Mouse (Mus musculus) stomach, embryonic 15.5 days (tissue): ENCODE data around the gene Brk1. TPM values are rescaled to one million over a fixed set of nuclear protein-coding genes. Genes with fewer than 3 reads are reported as not detected.

Experiments
- ATAC-seq: fragments of 200-750 bp; cut with Nextera tagmentation; 2 replicates; pipeline ENCODE4 v1.8.0; 2017; ENCODE audit warnings: low read depth, moderate number of reproducible peaks, moderate TSS enrichment; ENCODE audit not compliant: insufficient read depth, low FRiP score
- H3K27ac ChIP-seq: fragments of 300-500 bp; sonication (generic); 2 replicates; pipeline ENCODE4 v1.5.1; 2015; ENCODE audit warnings: mild to moderate bottlenecking, inconsistent platforms
- H3K27me3 ChIP-seq: fragments of 300-500 bp; sonication (generic); replicated peaks from 2 replicates; pipeline ENCODE4 v1.6.1; 2015; ENCODE audit warnings: inconsistent platforms
- H3K36me3 ChIP-seq: fragments of 300-500 bp; sonication (generic); 2 replicates; pipeline ENCODE4 v1.6.1; 2015; ENCODE audit warnings: inconsistent platforms
- H3K4me1 ChIP-seq: fragments of 300-500 bp; sonication (generic); 2 replicates; pipeline ENCODE4 v1.6.1; 2015; ENCODE audit warnings: inconsistent platforms
- H3K4me2 ChIP-seq: fragments of 300-500 bp; sonication (generic); 2 replicates; pipeline ENCODE4 v1.6.1; 2015; ENCODE audit warnings: mild to moderate bottlenecking, inconsistent platforms
- H3K4me3 ChIP-seq: fragments of 300-500 bp; sonication (generic); replicated peaks from 2 replicates; pipeline ENCODE4 v1.5.1; 2015; ENCODE audit warnings: inconsistent platforms
- H3K9ac ChIP-seq: fragments of 300-500 bp; sonication (generic); 2 replicates; pipeline ENCODE4 v1.6.1; 2015; ENCODE audit warnings: inconsistent platforms
- H3K9me3 ChIP-seq: fragments of 300-500 bp; sonication (generic); 2 replicates; pipeline ENCODE4 v1.6.1; 2016; ENCODE audit warnings: inconsistent platforms
- WGBS: fragments of 180-500 bp; shearing (Covaris S2); methylation state at CpG from one replicate; pipeline ENCODE4 v1.1.7; 2015; 5-methylcytosine and 5-hydroxymethylcytosine counted together
- polyA plus RNA-seq: library from polyadenylated mRNA; unstranded; fragments of >200 nt; fragmentation: Nextera tagmentation; extraction: Ambion mirVana; gene quantifications from 2 replicates; pipeline ENCODE4 v1.2.1, GENCODE M21; 2015

The Brk1 gene
- polyA plus RNA-seq, 1 experiment from 2014 or later = 202 TPM

DNA sequence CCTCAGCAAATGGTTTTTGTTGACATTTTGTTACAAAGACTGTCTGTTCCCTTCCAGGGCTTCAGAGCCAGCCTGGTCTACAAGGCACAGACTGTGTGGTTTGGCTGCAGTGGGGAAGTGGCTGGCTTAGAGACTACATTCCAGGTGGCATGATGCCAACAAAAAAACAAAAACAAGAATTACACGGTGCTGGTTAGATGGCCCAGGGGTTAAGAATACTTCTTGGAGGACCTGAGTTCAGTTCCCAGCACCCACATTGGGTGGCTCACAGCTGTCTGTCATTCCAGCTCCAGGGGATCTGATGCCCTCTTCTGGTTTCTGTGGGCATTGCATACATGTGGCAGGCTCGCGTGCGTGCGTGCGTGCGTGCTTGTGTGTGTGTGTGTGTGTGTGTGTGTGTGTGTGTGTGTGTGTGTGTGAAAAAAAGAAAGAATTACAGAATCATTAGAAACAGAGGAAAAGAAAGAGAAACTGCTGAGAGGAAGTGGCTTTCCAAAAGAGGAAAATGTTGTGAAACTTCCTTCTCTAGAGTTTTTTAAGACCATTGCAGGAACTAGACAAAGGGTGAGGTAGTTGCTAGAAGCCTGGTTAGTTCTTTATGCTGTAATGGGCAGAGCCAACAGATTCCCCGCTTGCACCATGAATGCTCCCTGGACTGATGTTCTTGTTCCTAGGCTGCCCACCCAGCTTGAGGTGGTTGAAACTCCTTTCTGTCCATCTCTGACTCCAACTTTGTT is 58.6 kb downstream of the Brk1 start:
- Histone ChIP-seq H3K36me3 (no peaks in the 10 kb centered on the region), H3K27me3 (no peaks in the 10 kb centered on the region), H3K9ac (no peak overlapping the region), H3K4me3 (no peak overlapping the region), H3K9me3 (no peaks in the 10 kb centered on the region), H3K4me2 (no peak overlapping the region), H3K4me1 (peaks cover 12% of the 10 kb centered on the region; the same call in 1 of the 2 replicates), H3K27ac (no peak overlapping the region)
- 92% methylated on average over 8 of the region's 8 CpGs for WGBS
- no peak for ATAC-seq

DNA sequence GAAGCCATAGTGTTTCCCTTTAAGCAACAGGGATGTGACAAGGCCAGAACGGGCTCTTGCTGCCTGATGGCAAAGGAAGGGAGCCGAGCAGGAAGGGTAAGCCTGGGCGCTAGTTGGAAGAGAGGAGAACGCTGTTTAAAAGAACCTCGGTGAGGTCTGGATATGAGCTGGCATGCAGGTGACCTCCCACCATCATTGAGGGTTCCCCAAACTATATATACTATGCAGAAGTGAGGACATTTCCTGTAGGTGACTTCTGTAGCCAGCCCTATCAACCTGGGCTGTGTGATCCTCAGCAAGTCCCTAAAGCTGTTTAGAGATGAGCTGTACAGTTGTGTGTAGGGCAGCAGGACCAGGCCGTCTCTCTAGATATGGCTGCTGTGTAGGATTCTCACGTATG is 59.7 kb downstream of the Brk1 start:
- H3K36me3 ChIP-seq = no peaks in the 10 kb centered on the region
- no peak overlapping the region for H3K4me2 ChIP-seq
- H3K4me1 ChIP-seq = peaks cover 17% of the 10 kb centered on the region
- 86% methylated on average over 7 of the region's 7 CpGs for WGBS
- no peak overlapping the region for H3K27ac ChIP-seq
- no peaks in the 10 kb centered on the region for H3K27me3 ChIP-seq
- no peak for ATAC-seq
- no peak overlapping the region for H3K9ac ChIP-seq
- no peak overlapping the region for H3K4me3 ChIP-seq
- H3K9me3 ChIP-seq = no peaks in the 10 kb centered on the region

Other genes with a start within 250 kb of the Brk1 start
- gene Tada3, start 226.9 kb upstream of the Brk1 start, polyA plus RNA-seq = 44.1 and 44.2 TPM in 2 replicates
- 362 and 387 TPM in 2 replicates for gene Arpc4, start 226.7 kb upstream of the Brk1 start, polyA plus RNA-seq
- 2.9 and 3.2 TPM in 2 replicates for gene Ttll3, start 215.5 kb upstream of the Brk1 start, polyA plus RNA-seq
- gene Rpusd3, start 185.4 kb upstream of the Brk1 start, polyA plus RNA-seq = 15.9 and 20.8 TPM in 2 replicates
- gene Cidec, start 169.0 kb upstream of the Brk1 start, polyA plus RNA-seq = 2.3 and 3.8 TPM in 2 replicates
- 84.2 and 91.1 TPM in 2 replicates for gene Jagn1, start 162.2 kb upstream of the Brk1 start, polyA plus RNA-seq
- gene Il17re, start 146.3 kb upstream of the Brk1 start, polyA plus RNA-seq = 16.8 and 18.2 TPM in 2 replicates
- gene Il17rc, start 133.3 kb upstream of the Brk1 start, polyA plus RNA-seq = 26.4 and 26.7 TPM in 2 replicates
- 23.2 and 23.3 TPM in 2 replicates for gene Creld1, start 121.5 kb upstream of the Brk1 start, polyA plus RNA-seq
- gene Prrt3, start 102.8 kb upstream of the Brk1 start, polyA plus RNA-seq = 0.40 and 0.54 TPM in 2 replicates
- gene Emc3, start 73.1 kb upstream of the Brk1 start, polyA plus RNA-seq = 88.5 and 94.7 TPM in 2 replicates
- gene Fancd2, start 73.1 kb upstream of the Brk1 start, polyA plus RNA-seq = 8.1 and 9.7 TPM in 2 replicates
- 0.23 TPM in 1 of 2 replicates, not detected in the other for gene Fancd2os, start 4.1 kb upstream of the Brk1 start, polyA plus RNA-seq
- 39.5 and 43.6 TPM in 2 replicates for gene Vhl, start 19.2 kb downstream of the Brk1 start, polyA plus RNA-seq
- 8.0 and 10.0 TPM in 2 replicates for gene Irak2, start 33.7 kb downstream of the Brk1 start, polyA plus RNA-seq
- gene Tatdn2, start 92.3 kb downstream of the Brk1 start, polyA plus RNA-seq = 0.81 and 0.99 TPM in 2 replicates
- 57.1 and 57.5 TPM in 2 replicates for gene Ghrl, start 115.1 kb downstream of the Brk1 start, polyA plus RNA-seq
- gene Sec13, start 136.0 kb downstream of the Brk1 start, polyA plus RNA-seq = 234 and 251 TPM in 2 replicates